Mouse (Mus musculus) kidney, postnatal 0 days (tissue): ENCODE measurements around the gene Slc35f3. TPM values are rescaled to one million over a fixed set of nuclear protein-coding genes. Genes with fewer than 3 reads are reported as not detected.

Source experiments
- ATAC-seq: fragments of 200-750 bp; cut with Nextera tagmentation; replicated peaks from 2 replicates; pipeline ENCODE4 v1.8.0; 2017; ENCODE audit warnings: low read depth, moderate number of reproducible peaks, moderate TSS enrichment, moderate library complexity; ENCODE audit not compliant: low FRiP score
- DNase-seq: peaks from one replicate; pipeline ENCODE4 v3.0.0-alpha.2; 2016; ENCODE audit warnings: low spot score
- H3K27ac ChIP-seq: fragments of 300-500 bp; sonication (generic); 2 replicates; pipeline ENCODE4 v1.5.1; 2014; ENCODE audit warnings: mild to moderate bottlenecking
- H3K27me3 ChIP-seq: fragments of 300-500 bp; sonication (generic); 2 replicates; pipeline ENCODE4 v1.6.1; 2014; ENCODE audit warnings: low read length, mixed read lengths; ENCODE audit not compliant: insufficient read depth
- H3K36me3 ChIP-seq: fragments of 300-500 bp; sonication (generic); 2 replicates; pipeline ENCODE4 v1.6.1; 2014; ENCODE audit warnings: low read length, mixed read lengths; ENCODE audit not compliant: insufficient read depth
- H3K4me1 ChIP-seq: fragments of 300-500 bp; sonication (generic); replicated peaks from 2 replicates; pipeline ENCODE4 v1.6.1; 2014; ENCODE audit warnings: antibody characterized with exemption, low read length, mixed read lengths; ENCODE audit not compliant: insufficient read depth
- H3K4me2 ChIP-seq: fragments of 300-500 bp; sonication (generic); 2 replicates; pipeline ENCODE4 v1.6.1; 2014; ENCODE audit warnings: mild to moderate bottlenecking, low read length, moderate library complexity, mixed read lengths
- H3K4me3 ChIP-seq: fragments of 300-500 bp; sonication (generic); replicated peaks from 2 replicates; pipeline ENCODE4 v1.5.1; 2014; ENCODE audit warnings: low read depth, low read length
- H3K9ac ChIP-seq: fragments of 300-500 bp; sonication (generic); 2 replicates; pipeline ENCODE4 v1.6.1; 2014; ENCODE audit warnings: low read depth, low read length
- H3K9me3 ChIP-seq: fragments of 300-500 bp; sonication (generic); replicated peaks from 2 replicates; pipeline ENCODE4 v1.6.1; 2016; ENCODE audit warnings: low read length, inconsistent platforms, mixed read lengths
- CTCF ChIP-seq: IDR thresholded peaks from 2 replicates; pipeline ENCODE4 v1.5.1; 2016; ENCODE audit warnings: antibody characterized with exemption, low read depth, mild to moderate bottlenecking, moderate library complexity
- WGBS: fragments of 180-500 bp; shearing (Covaris S2); extraction: QIAGEN DNeasy Blood & Tissue Kit; methylation state at CpG from one replicate; pipeline ENCODE4 v1.1.7; 2014; 5-methylcytosine and 5-hydroxymethylcytosine counted together
- polyA plus RNA-seq: library from polyadenylated mRNA; unstranded; fragments of >200 nt; fragmentation: Nextera tagmentation; extraction: Ambion mirVana; gene quantifications from 2 replicates; pipeline ENCODE4 v1.2.1, GENCODE M21; 2015

Gene Slc35f3
- polyA plus RNA-seq, 1 experiment from 2014 or later: 1.4 TPM

- Histone ChIP-seq H3K4me3 (no peak overlapping the region), H3K9me3 (no peaks in the 10 kb centered on the region), H3K27ac (no peak overlapping the region), H3K4me2 (no peak overlapping the region), H3K9ac (no peak overlapping the region), H3K36me3 (no peaks in the 10 kb centered on the region), H3K4me1 (no peaks in the 10 kb centered on the region), H3K27me3 (no peaks in the 10 kb centered on the region; the same call in 1 of the 2 replicates)
- ATAC-seq: peak; percentile 22; the same call in 1 of the 2 replicates
- DNase-seq: peak; percentile 76
- TF ChIP-seq CTCF: peak; percentile 78
- 28% methylated on average over 1 of the region's 1 CpGs for WGBS
These were observed 993 bp upstream of the Slc35f3 start for GRCm38 (mm10) chr8:126297284-126297845.

- no peak overlapping the region for H3K9ac ChIP-seq
- DNase-seq: no peak
- H3K27me3 ChIP-seq: no peaks in the 10 kb centered on the region; the same call in 1 of the 2 replicates
- no peaks in the 10 kb centered on the region for H3K9me3 ChIP-seq
- H3K27ac ChIP-seq: no peak overlapping the region
- H3K36me3 ChIP-seq: no peaks in the 10 kb centered on the region
- WGBS: 24% methylated on average over 7 of the region's 7 CpGs
- H3K4me1 ChIP-seq: no peaks in the 10 kb centered on the region
- H3K4me3 ChIP-seq: no peak overlapping the region
- peak overlapping the region; percentile 84 for H3K4me2 ChIP-seq
- TF ChIP-seq CTCF: no peak
- no peak for ATAC-seq
These were observed 975 bp downstream of the Slc35f3 start for GRCm38 (mm10) chr8:126299333-126299732.

GRCm38 (mm10) chr8:126300350-126300749 is 2.0 kb downstream of the Slc35f3 start:
- Histone ChIP-seq H3K4me3 (no peak overlapping the region), H3K9me3 (no peaks in the 10 kb centered on the region), H3K36me3 (no peaks in the 10 kb centered on the region), H3K4me1 (no peaks in the 10 kb centered on the region), H3K4me2 (no peak overlapping the region), H3K27me3 (no peaks in the 10 kb centered on the region; the same call in 1 of the 2 replicates), H3K9ac (no peak overlapping the region), H3K27ac (no peak overlapping the region)
- no peak for TF ChIP-seq CTCF
- DNase-seq (no peak), ATAC-seq (no peak)
- 89% methylated on average over 5 of the region's 5 CpGs for WGBS

GRCm38 (mm10) chr8:126301580-126301979 is 3.2 kb downstream of the Slc35f3 start:
- Histone ChIP-seq H3K4me1 (no peaks in the 10 kb centered on the region), H3K4me3 (no peak overlapping the region), H3K9ac (no peak overlapping the region), H3K27ac (0 out of 2 replicates have a peak overlapping the region, but pooled peaks have one; percentile 32), H3K9me3 (no peaks in the 10 kb centered on the region), H3K27me3 (no peaks in the 10 kb centered on the region; the same call in 1 of the 2 replicates), H3K4me2 (no peak overlapping the region), H3K36me3 (no peaks in the 10 kb centered on the region)
- WGBS: 58% methylated on average over 6 of the region's 6 CpGs
- ATAC-seq (no peak), DNase-seq (peak; percentile 21)
- TF ChIP-seq CTCF: no peak

- WGBS: 88% methylated on average over 9 of the region's 9 CpGs
- Histone ChIP-seq H3K4me2 (no peak overlapping the region), H3K9me3 (no peaks in the 10 kb centered on the region), H3K27ac (no peak overlapping the region), H3K36me3 (no peaks in the 10 kb centered on the region), H3K27me3 (no peaks in the 10 kb centered on the region), H3K4me1 (no peaks in the 10 kb centered on the region), H3K9ac (no peak overlapping the region), H3K4me3 (no peak overlapping the region)
- DNase-seq: no peak
- ATAC-seq: no peak
- TF ChIP-seq CTCF: no peak
These were observed 8.8 kb downstream of the Slc35f3 start for GRCm38 (mm10) chr8:126307164-126307563.

GRCm38 (mm10) chr8:126309015-126309414 is 10.7 kb downstream of the Slc35f3 start:
- ATAC-seq (peak; percentile 79), DNase-seq (peak; percentile 51)
- no peaks in the 10 kb centered on the region for H3K36me3 ChIP-seq
- 21% methylated on average over 1 of the region's 1 CpGs for WGBS
- H3K27ac ChIP-seq: peak overlapping the region; percentile 31; the same call in 1 of the 2 replicates
- TF ChIP-seq CTCF: peak; percentile 7; the same call in 1 of the 2 replicates
- no peaks in the 10 kb centered on the region for H3K27me3 ChIP-seq
- H3K9me3 ChIP-seq: no peaks in the 10 kb centered on the region
- no peaks in the 10 kb centered on the region for H3K4me1 ChIP-seq
- no peak overlapping the region for H3K4me2 ChIP-seq
- H3K4me3 ChIP-seq: no peak overlapping the region
- H3K9ac ChIP-seq: no peak overlapping the region
